Mouse (Mus musculus) forebrain, embryonic 12.5 days (tissue): ENCODE data around the gene Cry2. TPM values are rescaled to one million over a fixed set of nuclear protein-coding genes. Genes with fewer than 3 reads are reported as not detected.

Source experiments
- ATAC-seq: fragments of 200-750 bp; cut with Nextera tagmentation; 2 replicates; pipeline ENCODE4 v1.8.0; 2017; ENCODE audit warnings: moderate TSS enrichment; ENCODE audit not compliant: low FRiP score
- H3K27ac ChIP-seq: fragments of 300-500 bp; sonication (generic); 2 replicates; pipeline ENCODE4 v1.5.1; 2016; ENCODE audit warnings: mild to moderate bottlenecking
- H3K27me3 ChIP-seq: fragments of 300-500 bp; sonication (generic); 2 replicates; pipeline ENCODE4 v1.6.1; 2016; ENCODE audit warnings: mild to moderate bottlenecking
- H3K36me3 ChIP-seq: fragments of 300-500 bp; sonication (generic); replicated peaks from 2 replicates; pipeline ENCODE4 v1.6.1; 2016; ENCODE audit warnings: mild to moderate bottlenecking
- H3K4me1 ChIP-seq: fragments of 300-500 bp; sonication (generic); 2 replicates; pipeline ENCODE4 v1.6.1; 2016
- H3K4me2 ChIP-seq: fragments of 300-500 bp; sonication (generic); 2 replicates; pipeline ENCODE4 v1.6.1; 2016; ENCODE audit warnings: mild to moderate bottlenecking, moderate library complexity
- H3K4me3 ChIP-seq: fragments of 300-500 bp; sonication (generic); replicated peaks from 2 replicates; pipeline ENCODE4 v1.5.1; 2016; ENCODE audit warnings: mild to moderate bottlenecking
- H3K9ac ChIP-seq: fragments of 300-500 bp; sonication (generic); 2 replicates; pipeline ENCODE4 v1.6.1; 2016; ENCODE audit warnings: mild to moderate bottlenecking
- H3K9me3 ChIP-seq: fragments of 300-500 bp; sonication (generic); 2 replicates; pipeline ENCODE4 v1.6.1; 2016
- WGBS: fragments of 180-500 bp; shearing (Covaris S2); methylation state at CpG from one replicate; pipeline ENCODE4 v1.1.7; 2016; 5-methylcytosine and 5-hydroxymethylcytosine counted together
- polyA plus RNA-seq: library from polyadenylated mRNA; unstranded; fragments of >200 nt; fragmentation: Nextera tagmentation; extraction: Ambion mirVana; gene quantifications from 2 replicates; pipeline ENCODE4 v1.2.1, GENCODE M21; 2016

Gene Cry2
- polyA plus RNA-seq, 1 experiment from 2014 or later: 31.2 TPM

GRCm38 (mm10) chr2:92426426-92426825, 7.4 kb downstream of the Cry2 start:
- no peak for ATAC-seq
- no peaks in the 10 kb centered on the region for H3K9me3 ChIP-seq
- H3K9ac ChIP-seq: no peak overlapping the region
- peaks cover 75% of the 10 kb centered on the region for H3K4me1 ChIP-seq
- no peak overlapping the region for H3K4me2 ChIP-seq
- H3K36me3 ChIP-seq: peaks cover 31% of the 10 kb centered on the region
- WGBS: 89% methylated on average over 3 of the region's 3 CpGs
- H3K27me3 ChIP-seq: no peaks in the 10 kb centered on the region
- H3K27ac ChIP-seq: peak overlapping the region; percentile 76; the same call in 1 of the 2 replicates
- no peak overlapping the region for H3K4me3 ChIP-seq

DNA sequence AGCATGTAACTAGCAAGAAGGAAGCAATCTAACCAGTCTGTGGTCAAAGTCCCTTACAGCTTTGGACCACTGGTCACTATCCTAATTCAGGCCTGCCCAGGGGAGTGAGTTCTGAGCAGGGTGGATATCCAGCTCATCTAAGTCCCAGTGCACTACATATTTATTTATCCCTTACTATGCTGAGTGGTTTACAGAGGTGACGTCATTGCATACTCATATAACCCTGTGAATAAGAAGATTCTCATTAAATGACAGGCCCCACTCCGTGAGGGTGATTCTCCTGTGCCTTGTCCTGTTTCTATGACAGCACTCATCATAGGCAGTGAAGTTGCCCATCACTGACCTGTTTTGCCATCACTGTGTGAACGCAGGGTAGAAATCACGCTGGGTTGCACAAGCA, 8.5 kb downstream of the Cry2 start:
- H3K9me3 ChIP-seq: no peaks in the 10 kb centered on the region
- H3K4me2 ChIP-seq: peak overlapping the region; percentile 15; the same call in 1 of the 2 replicates
- H3K4me3 ChIP-seq: no peak overlapping the region
- H3K27me3 ChIP-seq: no peaks in the 10 kb centered on the region
- no peak overlapping the region for H3K9ac ChIP-seq
- peak; percentile 31 for ATAC-seq
- 70% methylated on average over 4 of the region's 4 CpGs for WGBS
- H3K4me1 ChIP-seq: peaks cover 64% of the 10 kb centered on the region
- H3K36me3 ChIP-seq: peaks cover 41% of the 10 kb centered on the region
- H3K27ac ChIP-seq: peak overlapping the region; percentile 76; the same call in 1 of the 2 replicates

- peak overlapping the region; percentile 89 for H3K27ac ChIP-seq
- H3K4me3 ChIP-seq: no peak overlapping the region
- WGBS: 38% methylated on average over 9 of the region's 9 CpGs
- peak overlapping the region; percentile 15 for H3K4me2 ChIP-seq
- H3K36me3 ChIP-seq: peaks cover 48% of the 10 kb centered on the region
- peak; percentile 66 for ATAC-seq
- H3K9ac ChIP-seq: 0 out of 2 replicates have a peak overlapping the region, but pooled peaks have one; percentile 12
- no peaks in the 10 kb centered on the region for H3K27me3 ChIP-seq
- no peaks in the 10 kb centered on the region for H3K9me3 ChIP-seq
- H3K4me1 ChIP-seq: peaks cover 60% of the 10 kb centered on the region
Measured at GRCm38 (mm10) chr2:92424462-92425308, 9.2 kb downstream of the Cry2 start.

DNA sequence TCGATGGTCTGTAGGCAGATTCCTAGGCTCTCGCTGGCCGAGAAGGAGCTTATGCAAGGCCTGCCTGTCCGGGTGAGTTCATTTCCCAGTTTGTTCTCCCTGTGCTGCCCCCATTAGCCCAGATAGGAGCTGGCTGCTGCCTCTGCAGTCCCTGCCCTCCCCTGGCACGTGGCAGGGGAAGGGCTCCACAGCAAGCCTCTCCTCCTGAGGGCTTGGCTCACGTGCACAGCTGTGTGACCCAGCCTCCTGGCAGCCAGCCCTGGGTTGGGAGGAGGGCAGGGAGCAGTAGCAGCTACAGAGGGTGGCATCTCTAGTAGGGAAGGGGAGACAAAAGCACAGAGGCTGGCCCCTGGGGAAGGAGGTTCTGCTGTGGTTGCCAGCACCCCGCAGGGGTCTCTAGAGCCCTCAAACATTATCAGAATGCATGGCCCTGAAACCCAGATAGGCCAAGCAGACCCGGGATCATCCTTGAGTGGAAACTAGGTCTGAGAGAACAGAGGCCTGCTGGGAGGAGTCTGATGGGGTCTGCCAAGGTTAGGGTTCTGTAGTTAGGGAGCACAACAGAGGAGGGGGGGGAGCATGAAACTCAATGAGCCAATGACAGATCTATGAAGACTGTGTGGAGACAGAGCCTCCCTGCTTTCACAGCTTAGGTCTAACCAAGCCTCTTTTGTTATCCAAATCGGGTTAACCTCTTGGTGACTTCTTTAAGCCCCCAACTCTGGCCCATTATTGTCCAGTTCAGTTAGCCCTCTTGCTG, 10.0 kb downstream of the Cry2 start:
- Histone ChIP-seq H3K4me2 (no peak overlapping the region), H3K9me3 (no peaks in the 10 kb centered on the region), H3K27ac (peak overlapping the region; percentile 89), H3K4me1 (peaks cover 54% of the 10 kb centered on the region), H3K4me3 (no peak overlapping the region), H3K27me3 (no peaks in the 10 kb centered on the region), H3K36me3 (peaks cover 56% of the 10 kb centered on the region), H3K9ac (no peak overlapping the region)
- WGBS: 81% methylated on average over 9 of the region's 9 CpGs
- no peak for ATAC-seq

DNA sequence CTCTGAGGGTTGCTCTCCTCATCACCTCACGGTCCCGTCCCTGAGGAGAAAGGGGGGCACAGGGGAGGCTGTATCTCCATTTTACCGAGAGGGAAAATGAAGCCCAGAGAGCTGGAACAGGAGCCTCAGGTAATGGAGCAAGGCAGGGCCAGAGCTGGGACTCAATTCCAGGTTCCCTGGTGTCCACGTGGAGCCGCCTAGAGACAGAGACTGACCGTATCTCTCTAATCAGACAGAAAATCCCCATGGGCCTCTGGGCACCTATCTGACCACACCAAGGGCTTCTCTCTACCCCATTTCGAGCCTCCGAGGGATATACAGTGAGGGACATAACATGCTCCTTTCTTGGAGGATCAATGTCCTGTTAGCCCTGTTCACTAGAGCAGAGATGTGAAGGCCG, 10.7 kb downstream of the Cry2 start:
- 94% methylated on average over 9 of the region's 9 CpGs for WGBS
- H3K36me3 ChIP-seq: peaks cover 63% of the 10 kb centered on the region
- H3K27me3 ChIP-seq: no peaks in the 10 kb centered on the region
- H3K4me2 ChIP-seq: no peak overlapping the region
- H3K4me3 ChIP-seq: no peak overlapping the region
- H3K27ac ChIP-seq: peak overlapping the region; percentile 89; the same call in 1 of the 2 replicates
- H3K9me3 ChIP-seq: no peaks in the 10 kb centered on the region
- H3K4me1 ChIP-seq: peaks cover 46% of the 10 kb centered on the region
- ATAC-seq: no peak
- no peak overlapping the region for H3K9ac ChIP-seq

DNA sequence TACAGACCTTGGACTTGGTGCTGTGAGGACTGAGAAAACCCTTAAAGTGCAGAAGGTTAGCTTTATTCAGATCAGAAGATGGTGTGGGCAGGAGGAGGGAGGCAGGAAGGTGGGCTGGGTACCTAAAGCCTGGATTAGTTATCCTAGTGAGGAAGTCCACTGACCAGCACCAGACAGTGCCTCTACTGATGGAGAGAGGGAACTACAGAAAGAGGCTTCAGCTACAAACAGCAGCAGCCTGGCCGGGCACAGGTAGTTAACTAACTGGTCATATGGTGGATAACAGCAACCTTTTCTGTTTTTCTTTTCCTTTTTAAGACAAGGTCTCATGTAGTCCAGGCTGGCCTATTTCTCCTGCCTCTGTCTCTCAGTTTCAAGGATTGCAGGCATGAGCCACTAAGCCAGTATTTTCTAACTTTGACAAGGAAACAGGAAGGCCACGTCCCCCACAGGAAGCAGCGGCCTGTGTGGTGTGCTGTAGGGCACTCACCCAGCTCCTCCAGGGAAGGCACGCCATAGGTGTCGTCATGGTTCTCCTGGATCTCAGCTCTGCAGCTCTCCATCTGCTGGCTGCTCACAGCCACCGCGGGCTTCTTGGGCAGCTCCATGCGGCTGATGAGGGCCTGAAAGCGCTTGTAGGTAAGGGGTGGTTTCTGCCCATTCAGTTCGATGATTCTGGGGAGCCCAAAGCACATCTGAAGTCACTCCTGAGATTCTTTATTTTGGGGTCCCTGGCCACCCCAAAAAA, 11.3 kb downstream of the Cry2 start:
- Histone ChIP-seq H3K9ac (no peak overlapping the region), H3K9me3 (no peaks in the 10 kb centered on the region), H3K4me3 (no peak overlapping the region), H3K36me3 (peaks cover 69% of the 10 kb centered on the region), H3K27me3 (no peaks in the 10 kb centered on the region), H3K4me1 (peaks cover 41% of the 10 kb centered on the region), H3K4me2 (no peak overlapping the region), H3K27ac (no peak overlapping the region)
- ATAC-seq: no peak
- WGBS: 83% methylated on average over 10 of the region's 10 CpGs

GRCm38 (mm10) chr2:92421723-92422387, 12.0 kb downstream of the Cry2 start:
- no peak overlapping the region for H3K27ac ChIP-seq
- no peaks in the 10 kb centered on the region for H3K9me3 ChIP-seq
- no peaks in the 10 kb centered on the region for H3K27me3 ChIP-seq
- 95% methylated on average over 7 of the region's 7 CpGs for whole genome bisulfite sequencing
- H3K9ac ChIP-seq: no peak overlapping the region
- peaks cover 37% of the 10 kb centered on the region for H3K4me1 ChIP-seq
- no peak overlapping the region for H3K4me2 ChIP-seq
- peaks cover 74% of the 10 kb centered on the region for H3K36me3 ChIP-seq
- no peak overlapping the region for H3K4me3 ChIP-seq
- ATAC-seq: no peak

GRCm38 (mm10) chr2:92411705-92412104, 22.1 kb downstream of the Cry2 start:
- Histone ChIP-seq H3K27me3 (no peaks in the 10 kb centered on the region), H3K36me3 (peaks cover 89% of the 10 kb centered on the region), H3K4me3 (no peak overlapping the region), H3K27ac (no peak overlapping the region), H3K9me3 (no peaks in the 10 kb centered on the region), H3K4me2 (no peak overlapping the region), H3K4me1 (no peaks in the 10 kb centered on the region), H3K9ac (no peak overlapping the region)
- 94% methylated on average over 10 of the region's 10 CpGs for WGBS
- no peak for ATAC-seq

GRCm38 (mm10) chr2:92408309-92409045, 25.4 kb downstream of the Cry2 start:
- peaks cover 89% of the 10 kb centered on the region for H3K36me3 ChIP-seq
- no peaks in the 10 kb centered on the region for H3K9me3 ChIP-seq
- WGBS: 91% methylated on average over 18 of the region's 18 CpGs
- H3K4me1 ChIP-seq: peaks cover 9% of the 10 kb centered on the region
- H3K9ac ChIP-seq: no peak overlapping the region
- no peak overlapping the region for H3K27ac ChIP-seq
- H3K4me3 ChIP-seq: no peak overlapping the region
- H3K4me2 ChIP-seq: no peak overlapping the region
- H3K27me3 ChIP-seq: no peaks in the 10 kb centered on the region
- ATAC-seq: no peak

DNA sequence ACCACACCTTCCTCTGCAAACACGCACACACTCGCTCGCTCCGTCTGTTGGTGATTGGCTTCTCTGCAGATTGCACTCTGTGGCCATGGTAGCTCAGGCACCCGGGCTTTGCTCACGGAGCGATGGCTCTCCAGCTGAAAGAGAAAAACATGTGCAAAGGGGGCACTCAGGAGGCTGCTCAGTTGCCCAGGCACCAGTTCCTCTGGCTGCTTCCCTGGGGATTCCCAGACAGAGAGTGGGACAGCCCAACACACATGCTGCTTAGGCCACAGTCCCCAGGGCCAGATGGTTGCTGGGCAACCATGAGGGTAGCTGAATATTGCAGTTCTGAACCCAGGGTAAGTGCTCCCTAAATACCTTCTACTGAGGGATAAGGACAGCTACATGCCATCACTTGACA, 28.2 kb downstream of the Cry2 start:
- Histone ChIP-seq H3K4me3 (no peak overlapping the region), H3K27ac (0 out of 2 replicates have a peak overlapping the region, but pooled peaks have one; percentile 27), H3K27me3 (no peaks in the 10 kb centered on the region), H3K9ac (no peak overlapping the region), H3K4me1 (peaks cover 19% of the 10 kb centered on the region), H3K9me3 (no peaks in the 10 kb centered on the region), H3K4me2 (no peak overlapping the region), H3K36me3 (peaks cover 61% of the 10 kb centered on the region)
- 91% methylated on average over 7 of the region's 7 CpGs for WGBS
- ATAC-seq: no peak

GRCm38 (mm10) chr2:92404737-92405136, 29.1 kb downstream of the Cry2 start:
- H3K36me3 ChIP-seq: peaks cover 52% of the 10 kb centered on the region
- H3K4me1 ChIP-seq: peaks cover 27% of the 10 kb centered on the region
- H3K4me3 ChIP-seq: no peak overlapping the region
- WGBS: 90% methylated on average over 6 of the region's 6 CpGs
- H3K4me2 ChIP-seq: no peak overlapping the region
- no peaks in the 10 kb centered on the region for H3K27me3 ChIP-seq
- H3K9me3 ChIP-seq: no peaks in the 10 kb centered on the region
- no peak for ATAC-seq
- no peak overlapping the region for H3K27ac ChIP-seq
- no peak overlapping the region for H3K9ac ChIP-seq
